Mouse (Mus musculus) fibroblast of lung, adult 2 months (primary cell): ENCODE data around the gene Gm49355.
A peak's percentile ranks its signal among the peaks of the same experiment; 100 is the strongest.
"Not testable (repeated sequence)": the region's sequence is repeated elsewhere in the genome, so short reads cannot be mapped to it uniquely, and the experiment has no call there.

Experiments used
- DNase-seq: peaks from one replicate; pipeline ENCODE4 v3.0.0-alpha.2; 2011; ENCODE audit warnings: low read depth

Gene Gm49355

DNA sequence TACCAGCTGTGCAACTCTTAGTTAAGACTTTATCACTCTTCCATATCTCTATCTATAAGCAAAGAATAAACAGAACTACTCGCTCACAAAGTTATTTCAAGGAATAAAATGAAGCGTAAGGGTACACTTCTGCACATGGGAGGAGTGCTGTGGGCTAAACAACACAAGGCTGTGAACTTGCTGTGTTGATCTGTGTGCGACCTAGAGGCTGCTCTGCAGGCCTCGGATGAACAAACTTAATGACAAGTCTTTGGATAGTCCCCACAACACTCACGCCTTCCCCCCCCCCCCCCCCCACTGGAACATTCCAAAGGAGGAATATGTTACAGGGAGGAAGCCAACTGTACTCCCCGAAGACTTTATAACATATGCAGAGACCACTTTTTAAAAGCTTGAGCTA is at the start of gene Gm49355:
TSS of gene Gm49355 (plus strand) at position 336 of the 400 bp plus-strand sequence.
- DNase-seq = no peak

DNA sequence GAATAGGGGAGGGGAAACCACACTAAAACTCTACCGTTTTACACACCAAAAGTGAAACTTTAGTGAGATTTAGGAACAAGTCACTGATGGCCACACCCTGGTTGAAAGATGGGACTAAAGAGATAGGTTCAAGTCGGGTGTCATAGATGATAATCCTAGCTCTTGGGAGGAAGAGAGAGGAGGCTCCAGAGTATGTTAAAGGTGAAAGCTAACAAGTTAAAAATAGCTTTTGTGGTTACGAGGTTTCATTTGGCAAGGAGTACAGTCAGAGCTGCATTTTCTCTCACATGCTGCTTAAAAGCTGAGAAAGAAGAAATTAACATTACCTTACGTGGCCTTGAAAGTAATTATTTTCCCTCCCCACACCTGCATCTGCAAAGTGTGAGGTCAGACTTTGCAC is 40.0 kb upstream of the Gm49355 start:
- DNase-seq = no peak

DNA sequence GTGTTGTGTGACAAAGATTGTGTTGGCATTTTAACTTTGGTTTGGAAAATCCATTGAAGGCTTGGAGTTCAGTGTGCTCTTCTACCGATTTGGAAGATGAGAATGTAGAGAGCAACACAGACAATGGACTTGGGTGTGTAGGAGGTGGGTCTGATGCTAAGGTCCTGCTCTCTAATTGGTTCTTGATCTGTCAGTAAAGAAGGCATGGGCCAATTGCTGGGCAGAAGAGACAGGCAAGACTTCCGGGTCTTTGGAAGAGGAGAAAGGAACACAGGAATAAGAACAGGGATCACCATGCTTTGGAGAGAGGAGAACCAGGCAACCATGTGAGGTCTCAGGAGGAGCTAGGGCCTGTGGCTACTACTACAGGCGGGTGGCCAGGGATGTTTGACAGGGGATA is 7.7 kb upstream of the Gm49355 start:
- no peak for DNase-seq

DNA sequence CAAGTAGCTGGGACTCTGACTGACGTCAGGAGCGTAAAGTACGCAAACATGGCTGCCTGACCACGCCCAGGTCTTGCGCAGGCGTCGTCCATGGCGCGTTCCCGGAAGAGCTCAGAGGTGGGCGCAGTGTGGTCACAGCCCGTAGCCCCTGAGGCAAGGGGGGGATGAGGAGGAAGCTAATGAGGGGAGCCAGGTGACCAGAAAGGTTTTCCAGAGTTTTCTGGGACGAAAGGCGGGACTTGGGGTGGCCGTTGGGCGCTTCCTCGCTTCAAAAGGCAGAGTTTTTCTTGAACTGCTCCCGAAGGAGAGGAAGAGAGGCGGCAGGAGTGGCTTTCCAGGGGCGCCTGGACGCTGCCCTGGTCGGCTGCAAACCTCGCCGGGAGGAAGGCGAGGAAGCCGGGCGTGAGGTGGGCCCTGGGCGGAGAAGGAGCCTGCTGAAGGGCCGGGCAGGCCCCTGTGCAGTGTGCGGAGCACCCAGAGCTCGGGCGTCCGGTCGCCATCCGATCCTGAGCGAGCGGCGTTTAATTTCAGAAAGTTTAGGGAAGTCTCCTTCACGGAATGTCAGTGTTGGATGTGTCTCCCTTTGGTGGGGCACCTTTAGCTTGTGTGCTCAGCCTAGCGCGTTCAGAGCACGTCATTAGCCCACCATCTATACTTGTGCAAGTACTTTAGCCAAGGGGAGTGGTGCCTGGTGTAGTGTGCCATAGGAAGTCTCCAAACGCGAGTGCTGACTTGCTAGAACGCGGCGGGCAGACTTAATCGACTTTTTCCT is 551 bp downstream of the Gm49355 start, which contains the start of gene 3830406C13Rik:
TSS of gene 3830406C13Rik (plus strand) at position 33 of the 772 bp plus-strand sequence.
- DNase-seq = peak; percentile 63

DNA sequence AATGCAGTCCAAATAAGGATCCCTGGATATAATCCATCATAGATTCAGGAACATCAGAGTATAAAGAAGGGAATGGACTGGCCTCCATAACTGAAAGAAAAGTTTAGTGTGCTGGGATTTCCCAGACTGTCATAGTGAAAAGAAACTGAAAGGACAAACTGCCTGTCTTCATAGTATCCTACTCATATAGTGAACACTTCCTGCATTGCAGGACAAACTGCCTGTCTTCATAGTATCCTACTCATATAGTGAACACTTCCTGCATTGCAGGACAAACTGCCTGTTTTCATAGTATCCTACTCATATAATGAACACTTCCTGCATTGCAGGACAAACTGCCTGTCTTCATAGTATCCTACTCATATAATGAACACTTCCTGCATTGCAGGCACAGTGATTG is 6.0 kb downstream of the Gm49355 start:
- not testable (repeated sequence) for DNase-seq

DNA sequence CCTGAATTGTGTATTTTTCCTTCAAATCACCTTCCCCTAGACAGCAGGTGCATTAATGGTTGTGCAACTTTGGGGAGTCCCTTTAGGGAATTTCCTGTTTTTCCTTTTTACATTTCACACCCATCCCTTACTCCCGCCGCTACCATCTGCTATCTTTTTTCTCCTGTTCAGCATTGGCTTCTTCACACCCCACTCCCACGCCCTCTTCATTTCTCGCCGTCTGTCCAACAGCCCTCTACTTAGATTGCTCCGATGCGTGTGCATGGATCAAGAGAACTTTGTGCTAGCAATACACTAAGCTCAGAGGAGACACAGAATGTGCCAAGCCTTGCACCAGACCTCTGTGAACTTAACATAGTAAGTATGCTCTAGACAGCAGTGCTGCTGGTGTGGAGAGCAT is 12.6 kb downstream of the Gm49355 start:
- no peak for DNase-seq

DNA sequence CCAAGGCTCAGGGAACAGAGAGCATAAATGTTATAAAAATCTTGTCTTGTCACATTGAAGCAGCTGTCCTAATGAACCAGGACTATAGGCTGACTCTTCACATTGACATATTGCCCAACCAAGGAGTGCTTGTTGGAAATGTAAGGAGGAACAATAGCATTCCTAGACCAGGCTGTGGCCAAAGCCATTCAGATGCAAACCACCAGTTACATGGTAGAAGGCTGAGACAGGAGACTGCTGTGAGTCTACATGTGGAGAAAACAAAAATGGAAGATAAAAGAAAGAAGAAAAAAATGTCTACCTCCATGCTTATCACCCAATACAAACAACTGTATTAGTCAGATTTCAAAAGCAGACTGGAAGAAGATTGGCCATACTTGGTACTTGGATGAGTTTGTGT is 15.4 kb downstream of the Gm49355 start:
- DNase-seq = no peak

DNA sequence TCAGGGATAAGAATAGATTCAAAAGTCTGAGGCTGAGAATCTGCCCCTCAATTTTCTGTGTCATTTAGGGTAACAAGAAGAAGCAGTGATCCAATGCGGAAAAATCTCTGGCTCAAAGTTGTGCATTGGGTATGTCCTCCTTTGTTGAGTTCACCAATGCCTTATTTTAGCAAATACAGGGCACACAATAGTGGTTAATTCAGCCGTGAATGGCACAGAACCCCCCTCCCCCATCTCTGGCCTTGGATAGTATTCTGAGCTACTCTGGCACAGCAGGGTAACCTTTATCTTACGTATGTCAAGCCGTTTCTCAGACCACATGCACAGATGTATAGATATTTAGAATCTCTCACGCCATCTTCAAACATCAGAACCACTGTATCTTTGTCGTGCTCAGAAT is 15.9 kb downstream of the Gm49355 start:
- no peak for DNase-seq

DNA sequence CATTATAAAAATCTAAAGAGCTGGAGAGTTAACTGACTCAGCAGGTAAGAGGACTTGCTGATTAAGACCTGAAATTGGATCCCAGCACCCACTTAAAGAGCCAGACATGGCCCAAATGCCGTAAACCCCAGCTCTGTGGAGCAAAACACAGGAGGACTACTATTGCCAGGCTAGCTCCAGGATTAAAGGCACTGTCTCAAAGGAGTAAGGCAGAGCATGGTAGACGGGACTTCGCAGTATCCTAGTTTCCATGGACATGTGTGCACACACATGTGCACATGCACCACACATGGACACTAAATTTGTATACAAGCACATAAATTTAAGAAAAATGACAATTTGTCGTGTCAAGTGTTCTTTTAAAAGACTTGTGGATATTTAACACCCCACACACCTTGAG is 16.5 kb downstream of the Gm49355 start:
- no peak for DNase-seq

DNA sequence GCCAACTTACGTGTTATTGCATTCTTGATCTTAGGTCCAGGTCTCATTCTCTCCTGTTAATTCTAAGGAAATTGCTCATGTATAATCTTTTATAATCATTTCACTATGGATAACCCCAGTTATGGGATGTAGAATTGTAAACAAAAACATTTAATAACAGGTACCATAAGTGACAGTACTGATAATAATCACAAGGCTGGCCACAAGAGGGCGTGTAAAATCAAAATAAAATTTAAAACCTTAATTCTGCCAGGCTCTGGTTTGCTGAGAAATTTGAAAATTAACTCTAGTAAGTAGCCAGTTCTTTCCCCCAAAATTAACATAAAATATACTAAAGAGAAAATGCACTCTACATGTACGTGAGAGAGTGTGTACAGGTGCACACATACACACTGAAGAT is 16.9 kb downstream of the Gm49355 start:
- no peak for DNase-seq

DNA sequence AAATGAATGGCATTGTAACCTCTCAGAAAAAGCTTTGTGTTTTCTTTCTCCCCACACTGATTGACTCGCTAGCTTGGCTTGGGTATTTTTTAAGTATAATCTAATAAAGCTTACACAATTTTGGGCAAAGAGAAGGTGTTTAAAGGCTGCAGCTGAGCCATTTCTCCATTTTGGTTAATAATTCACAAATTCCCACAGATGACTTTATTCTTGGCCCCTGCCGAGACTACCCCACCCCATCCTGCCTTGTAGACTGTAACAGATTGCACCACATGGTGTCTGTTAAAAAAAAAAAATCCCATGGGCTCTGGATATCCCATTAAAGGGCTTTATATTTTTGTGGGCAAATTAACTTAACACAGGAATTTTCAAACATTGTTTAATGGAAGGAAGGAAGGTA is 19.3 kb downstream of the Gm49355 start:
- DNase-seq = no peak

DNA sequence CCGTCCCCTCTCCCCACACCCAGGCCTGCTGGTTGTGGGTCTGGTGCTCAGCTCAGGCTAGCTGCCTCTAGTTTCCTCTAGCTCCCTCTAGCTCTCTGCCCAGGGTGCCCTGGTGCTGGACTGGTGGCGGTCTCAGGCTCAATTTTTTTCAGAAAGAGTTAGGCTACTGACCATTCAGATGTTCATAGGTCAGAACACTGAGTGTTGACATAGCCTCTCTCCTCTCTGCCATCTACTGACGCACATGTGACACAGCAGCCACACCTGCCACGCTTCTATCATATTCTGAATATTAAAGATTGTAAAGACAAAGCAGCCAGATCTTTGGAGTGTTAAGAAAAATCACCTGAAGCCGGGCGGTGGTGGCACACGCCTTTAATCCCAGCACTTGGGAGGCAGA is 49.8 kb downstream of the Gm49355 start:
- no peak for DNase-seq

DNA sequence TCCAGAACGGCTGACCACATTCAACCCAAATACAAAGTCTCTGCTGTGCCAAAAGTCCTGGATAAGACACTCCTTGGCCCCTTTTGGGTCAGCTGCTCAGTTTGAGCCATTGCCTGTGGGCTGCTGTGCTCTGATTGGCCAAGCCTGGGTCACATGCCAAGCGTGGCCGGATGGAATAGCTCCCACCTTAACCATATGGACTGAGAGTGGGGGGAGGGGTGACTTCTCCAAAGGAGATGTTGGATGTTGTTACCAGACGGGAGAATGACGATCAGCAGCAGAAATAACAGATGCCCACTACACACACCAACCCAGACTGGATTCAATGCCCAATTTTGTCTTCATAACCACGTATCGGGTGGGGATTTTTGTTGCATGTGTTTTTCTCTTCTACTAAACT is 51.1 kb downstream of the Gm49355 start:
- no peak for DNase-seq

DNA sequence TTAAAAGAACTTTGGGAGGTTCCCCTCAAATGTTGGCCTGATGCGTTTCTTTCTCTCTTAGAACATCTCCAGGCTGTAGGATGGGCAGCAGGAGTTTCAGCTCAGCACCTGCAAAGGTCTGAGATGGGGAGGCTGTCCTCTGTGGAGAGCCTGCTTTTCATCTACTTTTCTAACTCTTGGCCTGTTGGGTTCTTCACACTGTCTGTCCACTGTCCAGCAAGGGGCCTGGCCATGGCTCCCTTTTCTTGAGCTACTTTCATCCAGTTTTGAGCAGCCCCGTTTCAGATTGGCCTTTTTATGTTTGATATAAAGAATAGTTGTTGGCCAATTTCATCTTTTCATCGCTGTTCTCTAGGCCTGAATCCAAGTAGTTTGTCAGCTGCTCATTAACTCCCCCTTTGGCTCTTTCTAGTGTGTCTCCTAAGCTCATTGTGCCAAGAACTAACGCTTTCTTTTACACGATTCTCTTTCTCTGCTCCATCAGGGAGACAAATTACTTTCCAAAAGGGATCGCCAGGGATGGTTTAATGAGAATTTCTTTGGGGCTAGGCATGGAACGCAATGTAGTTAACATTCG is 53.7 kb downstream of the Gm49355 start:
- no peak for DNase-seq

DNA sequence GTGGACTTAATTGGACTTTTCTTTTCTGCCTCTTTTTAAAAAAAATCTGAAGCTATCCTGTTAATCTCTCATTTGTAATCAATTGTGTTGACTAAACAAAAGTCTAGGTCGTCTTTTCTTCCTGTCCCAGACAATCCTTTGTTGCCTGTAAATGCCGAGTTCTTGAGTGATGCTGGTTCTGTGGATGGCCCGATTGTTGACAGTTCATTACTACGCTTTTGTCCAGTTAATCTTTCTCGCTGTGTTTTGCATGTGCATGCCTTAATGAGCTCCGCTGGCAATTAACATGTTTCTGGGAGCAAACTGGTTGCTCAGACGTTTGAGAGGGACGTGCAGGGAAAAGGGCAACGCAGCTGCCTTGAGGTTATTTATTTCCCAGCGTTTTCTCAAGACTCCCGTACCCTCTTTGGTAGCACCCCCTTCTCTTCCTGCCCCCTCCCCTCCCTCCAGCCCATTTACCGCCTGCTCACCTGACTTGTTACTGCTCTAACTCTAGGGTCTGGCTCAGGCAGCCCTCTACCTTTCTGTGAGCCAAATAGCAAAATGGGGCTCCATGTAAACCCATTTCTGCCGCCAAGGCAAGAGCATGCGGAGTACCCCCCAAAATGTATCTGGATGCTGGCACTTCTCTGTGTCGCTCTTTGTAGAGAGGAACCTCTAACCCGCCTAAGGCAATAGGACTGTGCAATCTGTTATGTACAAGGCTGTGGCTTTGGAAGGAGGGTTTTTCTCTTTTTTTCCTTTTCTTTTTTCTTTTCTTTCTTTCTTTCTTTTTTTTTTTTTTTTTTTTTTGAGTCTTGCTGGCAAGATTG is 54.4 kb downstream of the Gm49355 start:
- no peak for DNase-seq

DNA sequence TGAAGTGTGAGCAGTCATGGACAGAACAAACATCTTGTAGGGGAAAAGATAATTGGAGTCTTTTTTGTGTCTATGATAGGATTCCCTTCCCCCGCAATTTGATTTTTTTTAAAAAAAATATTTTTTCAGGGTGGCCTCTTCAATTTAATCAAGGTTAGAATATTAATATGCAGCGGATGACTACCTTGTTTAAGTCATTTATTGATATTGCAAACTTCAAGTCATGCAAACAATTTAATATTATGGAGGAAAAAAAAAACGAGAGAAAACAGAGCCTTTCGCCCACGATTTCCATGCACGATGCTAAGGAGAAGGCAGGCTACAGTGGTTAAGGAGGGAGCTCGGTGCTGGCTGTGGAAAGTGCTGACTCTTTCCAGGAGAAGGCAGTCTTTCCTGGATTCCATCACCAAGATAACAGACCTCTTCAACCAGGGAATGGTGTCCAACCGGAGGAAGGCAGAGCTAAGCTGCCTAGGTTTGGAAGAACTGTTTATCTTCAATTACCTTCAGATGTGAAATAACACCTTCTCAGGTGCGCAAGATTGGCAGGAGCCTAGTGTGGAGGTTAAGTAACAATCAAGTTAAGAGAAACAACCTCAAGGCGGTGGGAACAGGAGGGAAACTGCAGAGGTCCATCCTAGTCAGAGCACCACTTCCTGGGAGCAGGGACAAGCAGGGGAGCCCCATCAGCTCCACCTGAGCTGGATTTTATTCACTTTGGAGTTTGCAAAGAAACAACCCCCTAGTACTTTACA is 55.2 kb downstream of the Gm49355 start:
- DNase-seq = no peak

DNA sequence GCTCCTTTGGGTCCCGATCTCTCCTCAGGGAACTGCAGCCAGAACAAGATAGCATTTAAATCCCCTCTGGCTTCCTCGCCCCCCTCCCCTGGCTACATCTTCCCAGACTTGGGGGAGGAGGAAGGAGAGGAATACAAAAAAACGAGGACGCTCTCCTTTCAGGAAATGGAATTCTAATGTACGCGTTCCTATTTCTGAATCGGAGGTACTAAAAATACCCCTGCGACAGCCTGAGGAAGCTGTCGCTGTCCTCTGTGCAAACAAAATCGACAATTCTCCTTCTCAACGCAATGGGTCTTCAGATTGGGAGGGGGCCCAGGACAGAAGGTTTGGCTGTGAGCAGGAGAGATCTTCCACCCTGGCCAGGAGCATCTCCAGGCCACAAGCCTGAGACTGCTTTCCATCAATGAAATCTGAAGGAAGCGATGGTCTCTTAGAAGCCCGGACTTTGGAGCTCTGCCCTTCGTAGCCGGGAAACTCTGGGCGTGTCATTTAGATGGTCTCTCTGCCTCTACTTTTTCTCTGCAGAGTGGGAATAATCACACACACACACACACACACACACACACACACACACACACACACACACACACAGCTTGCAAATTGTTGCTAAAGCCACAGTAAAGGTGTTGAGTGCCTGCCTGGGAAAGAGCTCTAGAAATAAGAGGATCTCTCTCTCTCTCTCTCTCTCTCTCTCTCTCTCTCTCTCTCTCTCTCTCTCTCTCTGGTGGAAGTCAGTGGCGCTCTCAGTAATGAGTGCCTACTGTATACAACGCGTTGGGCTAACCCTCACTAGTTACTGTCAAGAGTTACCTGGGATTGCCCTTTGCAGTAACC is 56.7 kb downstream of the Gm49355 start:
- DNase-seq = no peak

DNA sequence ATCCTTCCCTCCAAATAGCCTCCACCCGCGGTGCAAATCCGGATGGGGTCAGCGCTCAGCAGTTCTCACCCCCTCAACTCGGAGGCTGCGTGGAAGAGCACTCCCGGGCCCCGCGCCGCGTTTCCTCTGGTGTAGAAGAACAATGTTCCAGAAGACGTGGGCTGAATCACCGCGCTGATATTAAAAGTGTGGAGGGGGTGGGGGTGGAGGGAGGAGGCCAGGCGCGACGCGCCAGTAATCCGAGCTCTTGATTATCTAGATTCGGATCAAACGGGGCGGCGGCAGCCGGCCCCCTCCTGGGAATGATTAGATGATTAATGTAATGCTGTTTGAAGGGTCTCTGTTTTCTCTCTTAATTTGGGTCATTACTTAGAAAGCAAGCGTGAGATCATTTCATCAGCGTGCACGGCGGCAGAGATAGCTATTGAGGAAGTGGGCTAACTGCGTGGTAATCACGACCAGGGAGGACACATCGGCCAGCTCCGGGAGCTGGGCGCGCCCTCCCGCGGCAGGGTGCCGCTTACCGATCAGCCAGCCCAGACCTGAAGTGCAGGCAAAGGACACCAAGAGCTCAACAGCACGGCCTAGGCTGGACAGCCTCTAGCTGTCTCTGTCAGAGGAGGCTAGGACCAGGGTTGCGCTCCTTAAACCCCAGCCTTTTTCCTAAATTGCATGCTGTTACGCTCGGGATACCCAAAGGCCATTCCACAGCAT is 57.5 kb downstream of the Gm49355 start:
- no peak for DNase-seq

DNA sequence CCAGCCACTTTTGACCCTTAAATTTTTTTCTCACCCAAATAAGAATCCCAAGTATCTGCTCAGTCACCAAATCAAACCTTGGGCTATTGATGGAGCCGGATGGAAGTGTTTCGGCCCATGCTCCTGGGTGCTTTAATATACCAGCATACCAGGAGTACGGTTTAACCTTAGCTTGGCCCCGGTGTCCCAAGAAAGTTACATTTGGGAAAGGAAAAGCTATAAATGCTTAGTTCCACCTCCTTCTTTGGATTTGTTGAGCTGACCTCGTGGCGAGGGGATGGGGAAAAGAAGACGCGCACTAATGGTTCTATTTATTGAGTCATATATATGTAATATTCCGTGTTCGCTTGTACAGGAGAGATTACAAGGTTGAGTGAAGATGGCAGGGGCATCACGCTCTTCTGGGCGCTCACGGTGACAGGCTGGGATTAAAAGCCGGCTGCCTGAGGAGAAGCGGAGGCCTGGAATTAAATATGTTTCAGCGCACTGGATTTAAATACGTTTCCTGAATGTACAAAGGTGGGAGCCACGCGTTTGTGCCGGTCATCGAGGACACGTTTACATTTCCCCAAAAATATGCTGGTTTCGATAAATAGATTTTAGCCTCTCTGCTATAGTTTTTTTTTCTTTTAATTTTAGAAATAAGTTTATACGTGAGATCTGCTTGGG is 58.1 kb downstream of the Gm49355 start:
- DNase-seq = no peak

DNA sequence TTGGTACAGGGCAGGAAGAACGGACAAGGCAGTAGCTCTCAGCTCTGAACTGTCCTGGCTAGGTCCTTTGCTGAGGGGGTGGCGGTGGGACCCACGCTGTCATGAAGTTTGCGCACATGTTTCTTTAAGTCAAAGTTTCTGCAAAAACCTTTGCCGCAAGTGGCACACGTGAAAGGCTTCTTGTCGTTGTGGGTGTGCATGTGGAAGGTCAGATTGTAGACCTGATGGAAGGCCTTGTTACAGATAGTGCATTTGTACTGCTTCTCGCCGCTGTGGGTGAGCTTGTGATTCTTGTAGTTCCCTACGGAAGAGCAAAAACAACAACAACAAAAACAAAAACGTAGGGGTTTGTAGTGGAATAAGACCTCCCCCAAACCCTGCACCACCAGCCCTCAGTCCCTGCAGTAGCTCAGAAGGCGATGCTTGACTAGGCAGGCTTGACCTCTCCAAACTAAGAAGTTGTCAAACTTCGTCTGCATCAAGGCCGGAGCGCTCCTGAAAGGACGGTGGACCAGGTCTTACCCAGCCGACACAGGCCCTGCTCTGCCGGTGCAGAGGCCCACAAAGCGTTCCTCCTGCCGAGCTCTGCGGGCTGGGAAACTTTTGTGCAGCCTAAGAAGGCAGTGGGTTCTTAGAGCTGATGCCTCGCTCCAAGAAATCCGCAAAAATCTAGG is 58.8 kb downstream of the Gm49355 start:
- DNase-seq = no peak
